Mouse (Mus musculus) cortical plate, adult 2 months (tissue): ENCODE results near the gene Cbfb. TPM values are rescaled to one million over a fixed set of nuclear protein-coding genes. Genes with fewer than 3 reads are reported as not detected.
"Not testable (repeated sequence)": the region's sequence is repeated elsewhere in the genome, so short reads cannot be mapped to it uniquely, and the experiment has no call there.

Experiments
- H3K27ac ChIP-seq: fragments of 200-500 bp; 2 replicates; pipeline ENCODE4 v1.5.1; 2012; ENCODE audit warnings: low read length, control low read depth, inconsistent platforms; ENCODE audit not compliant: insufficient read depth
- H3K4me1 ChIP-seq: fragments of 200-500 bp; 2 replicates; pipeline ENCODE4 v1.6.1; 2011; ENCODE audit warnings: low read length; ENCODE audit not compliant: control insufficient read depth, insufficient read depth
- H3K4me3 ChIP-seq: fragments of 200-500 bp; 2 replicates; pipeline ENCODE4 v1.5.1; 2011; ENCODE audit warnings: mild to moderate bottlenecking, low read length, control low read depth; ENCODE audit not compliant: insufficient read depth
- CTCF ChIP-seq: fragments of 200-500 bp; IDR thresholded peaks from 2 replicates; pipeline ENCODE4 v1.5.1; 2011; ENCODE audit warnings: mild to moderate bottlenecking, control low read depth, low read length; ENCODE audit not compliant: insufficient read depth; ENCODE audit errors: extremely low read depth
- POLR2A ChIP-seq: fragments of 200-500 bp; IDR thresholded peaks from 2 replicates; pipeline ENCODE4 v1.6.1; 2011; ENCODE audit warnings: mild to moderate bottlenecking, low read length, control low read depth; ENCODE audit not compliant: insufficient read depth; ENCODE audit errors: extremely low read depth
- polyA plus RNA-seq: library from polyadenylated mRNA; depleted of rRNA; stranded (reverse); fragments of >200 nt; gene quantifications from 2 replicates; pipeline ENCODE4 v1.2.3, GENCODE M21; 2012

Cbfb gene
- polyA plus RNA-seq, 1 experiment = 17.7 TPM

DNA sequence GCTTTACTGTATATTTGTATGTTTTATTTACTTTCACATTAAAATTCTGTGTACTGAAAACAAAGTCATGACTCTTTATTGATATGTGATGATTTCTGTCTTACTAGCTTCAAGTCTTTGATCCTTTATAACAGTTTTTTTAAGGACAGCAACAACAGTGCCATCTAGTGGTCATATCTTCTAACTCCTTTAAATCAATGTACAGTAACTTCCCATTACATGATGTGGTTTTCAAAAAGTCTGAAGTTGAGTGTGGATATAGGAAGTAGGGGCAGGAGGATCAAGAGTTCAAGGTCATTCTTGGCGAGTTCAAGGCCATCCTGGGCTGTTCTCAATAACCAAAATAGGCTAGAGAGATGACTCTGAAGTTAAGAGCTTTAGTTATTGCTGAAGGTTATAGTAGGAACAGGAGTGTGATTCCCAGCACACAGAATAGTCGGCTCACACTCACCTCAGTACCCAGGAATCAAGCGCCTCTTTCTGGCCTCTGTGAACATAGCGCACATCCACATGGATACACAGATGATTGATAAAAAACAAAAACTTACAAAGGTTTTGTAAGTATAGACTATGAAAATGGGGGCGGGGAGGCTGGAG is 47.5 kb downstream of the Cbfb start:
- no peak overlapping the region for H3K27ac ChIP-seq
- no peaks in the 10 kb centered on the region; the same call in 1 of the 2 replicates for H3K4me1 ChIP-seq
- TF ChIP-seq CTCF (peak; percentile 25; the same call in 1 of the 2 replicates), POLR2A (no peak)
- H3K4me3 ChIP-seq = no peak overlapping the region

DNA sequence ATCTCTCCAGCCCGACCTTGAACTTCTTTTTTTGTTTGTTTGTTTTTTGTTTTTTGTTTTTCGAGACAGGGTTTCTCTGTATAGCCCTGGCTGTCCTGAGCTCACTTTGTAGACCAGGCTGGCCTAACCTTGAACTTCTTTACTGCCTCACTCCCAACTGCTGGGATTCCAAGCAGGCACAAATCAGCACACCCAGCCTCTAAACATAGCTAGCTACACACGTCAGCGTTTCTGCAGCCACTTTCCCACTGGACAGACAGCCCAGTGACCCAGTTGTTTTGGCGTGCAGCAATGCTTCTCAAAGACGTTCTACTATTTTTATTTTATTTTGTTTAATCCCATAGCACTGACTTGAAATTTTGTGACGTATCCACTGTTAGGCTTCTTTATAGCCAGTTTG is 53.4 kb downstream of the Cbfb start:
- Histone ChIP-seq H3K4me3 (no peak overlapping the region), H3K27ac (no peak overlapping the region), H3K4me1 (peaks cover 2% of the 10 kb centered on the region; the same call in 1 of the 2 replicates)
- no peak for TF ChIP-seq POLR2A

- H3K27ac ChIP-seq = 0 out of 2 replicates have a peak within 1 kb of the TSS, but pooled peaks have one; percentile 7
- TF ChIP-seq POLR2A (peak; percentile 97; the same call in 1 of the 2 replicates), CTCF (no peak)
- peaks cover 2% of the 10 kb centered on the region; the same call in 1 of the 2 replicates for H3K4me1 ChIP-seq
- H3K4me3 ChIP-seq = peak within 1 kb of the TSS; percentile 44
Observed at GRCm38 (mm10) chr8:105224413-105225271, 54.2 kb downstream of the Cbfb start, which contains the start of gene D230025D16Rik. D230025D16Rik (plus strand) TSS chr8:105225145.

DNA sequence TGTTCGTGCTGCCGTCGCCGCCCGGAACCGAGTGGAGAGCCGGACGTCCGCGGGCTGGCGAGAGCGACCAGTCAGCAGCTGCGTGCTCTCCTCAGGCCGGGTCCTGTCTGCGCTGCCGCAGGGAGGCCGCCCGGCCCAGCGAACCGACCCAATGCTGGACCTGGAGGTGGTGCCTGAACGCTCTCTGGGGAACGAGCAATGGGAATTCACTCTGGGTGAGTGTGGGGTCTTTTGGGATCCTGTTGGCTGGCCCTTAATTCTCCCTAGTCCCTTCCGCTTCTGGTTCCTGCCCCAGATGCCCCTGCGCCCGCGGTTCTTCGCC is 54.8 kb downstream of the Cbfb start:
- TF ChIP-seq CTCF = no peak
- Histone ChIP-seq H3K27ac (no peak overlapping the region), H3K4me1 (peaks cover 2% of the 10 kb centered on the region; the same call in 1 of the 2 replicates), H3K4me3 (peak overlapping the region; percentile 44)

DNA sequence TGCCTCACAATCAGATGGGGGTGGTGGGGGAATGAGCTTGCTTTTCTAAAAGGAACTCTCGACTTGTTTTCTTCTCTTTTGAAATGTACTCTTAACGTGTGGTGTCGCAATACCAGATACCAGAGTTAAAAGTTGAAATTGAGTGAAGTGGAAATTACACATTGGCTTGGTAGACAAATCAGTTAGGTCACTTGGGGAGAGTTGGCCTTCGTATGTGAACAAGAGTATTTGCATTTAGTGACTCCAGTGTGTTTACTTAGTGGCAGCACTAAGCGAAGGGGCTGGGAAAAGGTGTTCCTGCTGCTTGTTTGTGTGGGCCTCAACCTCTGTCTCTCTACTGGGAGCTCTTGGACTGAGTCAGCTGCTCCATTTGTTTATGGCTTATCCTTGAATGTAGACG is 55.4 kb downstream of the Cbfb start:
- no peak overlapping the region for H3K27ac ChIP-seq
- no peak for TF ChIP-seq POLR2A
- no peak for TF ChIP-seq CTCF
- peaks cover 2% of the 10 kb centered on the region; the same call in 1 of the 2 replicates for H3K4me1 ChIP-seq
- peak overlapping the region; percentile 44 for H3K4me3 ChIP-seq

DNA sequence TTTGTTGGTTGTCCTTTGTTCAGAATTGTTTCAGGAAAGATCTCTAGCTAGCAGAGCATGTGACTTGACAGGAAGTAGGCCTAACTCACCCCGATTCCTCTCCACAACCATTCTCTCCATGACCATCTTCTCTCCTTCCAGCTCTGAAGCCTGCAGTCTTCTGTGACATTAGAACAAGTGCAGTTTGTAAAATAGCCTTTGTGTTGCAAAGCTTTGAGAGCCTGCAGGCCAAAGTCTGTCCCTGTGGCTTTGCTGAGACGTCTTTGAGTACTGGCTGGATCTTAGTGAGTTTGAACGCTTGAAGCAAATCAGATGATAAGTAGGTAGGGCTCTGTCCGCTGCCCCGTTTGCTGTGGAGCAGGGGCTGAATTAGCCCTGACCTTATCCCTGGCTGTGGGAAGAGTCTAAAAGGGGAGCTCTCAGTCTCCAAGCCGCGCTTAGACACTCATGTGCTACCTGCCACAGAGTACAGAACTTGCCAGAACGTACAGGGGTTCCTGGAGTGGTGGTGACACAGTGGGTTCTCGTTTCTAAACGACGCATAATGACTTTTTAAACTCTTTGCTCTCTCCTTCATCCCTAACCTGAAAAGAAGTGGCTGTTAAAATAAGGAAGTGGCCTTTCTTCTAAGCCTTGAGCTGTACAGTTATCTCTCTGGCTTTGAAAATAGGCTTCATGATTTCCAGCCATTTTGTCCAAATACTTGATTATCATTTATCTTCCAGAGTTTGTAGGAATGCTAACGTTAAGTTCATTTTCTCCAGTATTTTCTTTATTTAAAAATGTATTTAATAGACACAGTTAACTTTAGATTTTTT is 61.2 kb downstream of the Cbfb start:
- TF ChIP-seq CTCF (no peak), POLR2A (no peak)
- H3K27ac ChIP-seq = no peak overlapping the region; the same call in 1 of the 2 replicates
- H3K4me3 ChIP-seq = no peak overlapping the region
- H3K4me1 ChIP-seq = no peaks in the 10 kb centered on the region

DNA sequence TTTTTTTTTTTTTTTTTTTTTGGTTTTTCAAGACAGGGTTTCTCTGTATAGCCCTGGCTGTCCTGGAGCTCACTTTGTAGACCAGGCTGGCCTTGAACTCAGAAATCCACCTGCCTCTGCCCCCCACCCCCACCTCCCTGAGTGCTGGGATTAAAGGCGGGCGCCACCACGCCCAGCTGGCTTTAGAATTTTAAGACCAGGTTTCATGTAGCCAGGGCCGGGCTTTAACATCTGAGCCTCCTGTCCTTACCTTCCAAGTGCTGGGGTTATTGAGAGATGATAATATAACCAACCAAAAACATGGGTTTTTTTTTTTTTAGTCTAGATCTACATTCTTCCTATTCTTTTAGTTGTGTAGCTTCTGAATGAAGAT is 61.8 kb downstream of the Cbfb start:
- not testable (repeated sequence) for H3K4me1 ChIP-seq, H3K4me3 ChIP-seq, H3K27ac ChIP-seq

DNA sequence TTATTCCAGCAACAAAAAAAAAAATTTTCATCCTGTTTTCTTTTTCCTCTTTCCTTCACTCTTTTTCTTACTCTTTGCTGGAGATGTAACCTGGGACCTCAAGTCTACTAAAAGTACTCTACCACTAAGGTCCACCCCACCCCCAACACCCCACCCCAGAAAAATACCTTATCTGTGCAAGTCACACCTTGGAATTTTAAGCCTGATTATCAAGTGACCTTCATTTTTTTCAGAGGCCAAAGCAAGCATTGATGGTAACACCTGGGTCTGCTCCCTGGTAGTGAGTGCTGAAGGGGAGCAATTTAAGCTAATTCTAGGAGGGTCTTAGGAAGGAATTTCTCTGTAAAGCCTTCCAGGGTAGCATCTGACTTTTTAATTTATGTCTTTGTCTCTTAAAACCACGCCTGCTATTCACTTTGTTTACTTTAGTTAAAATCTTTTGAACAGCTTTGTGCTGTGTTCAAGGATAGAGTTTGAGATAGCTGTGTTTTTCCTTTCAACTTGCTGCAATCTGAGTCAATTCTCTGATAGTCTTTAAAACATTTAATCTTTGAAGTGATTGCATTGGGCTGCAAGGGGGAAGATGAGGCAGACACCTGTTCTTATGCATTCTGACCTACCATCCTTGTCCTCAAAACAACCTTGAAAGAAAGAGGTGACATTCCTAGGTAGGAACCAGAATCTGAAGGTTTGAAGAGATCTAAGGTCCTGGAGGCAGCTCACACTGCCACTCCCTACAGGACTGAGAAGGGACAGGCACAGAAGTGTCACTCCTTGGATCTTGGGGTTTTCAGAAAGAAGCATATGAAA is 62.9 kb downstream of the Cbfb start:
- Histone ChIP-seq H3K4me1 (no peaks in the 10 kb centered on the region), H3K4me3 (no peak overlapping the region), H3K27ac (no peak overlapping the region)
- TF ChIP-seq CTCF = no peak
- no peak for TF ChIP-seq POLR2A

- no peak overlapping the region for H3K4me3 ChIP-seq
- H3K4me1 ChIP-seq = no peaks in the 10 kb centered on the region
- TF ChIP-seq POLR2A (no peak), CTCF (no peak)
- H3K27ac ChIP-seq = no peak overlapping the region
Observed at GRCm38 (mm10) chr8:105235206-105235605, 64.7 kb downstream of the Cbfb start.
